Mouse (Mus musculus): ENCODE data around the gene Fpr2. TPM values are rescaled to one million over a fixed set of nuclear protein-coding genes. Genes with fewer than 3 reads are reported as not detected.

Gene Fpr2
- total and polyA plus RNA-seq, 2 experiments, result 0.98 to 2.3 TPM

- H3K27ac ChIP-seq (replicated peaks; ENCODE audit: insufficient read depth, low read depth, low read length), result no peak overlapping the region
- no peak for TF ChIP-seq CTCF (IDR thresholded peaks at IDR 0.05; ENCODE audit: low read depth, low read length)
- TF ChIP-seq POLR2A (IDR thresholded peaks at IDR 0.05; ENCODE audit: extremely low read depth, insufficient read depth, low read length), result no peak
- no peaks in the 10 kb centered on the region for H3K79me2 ChIP-seq (ENCODE audit: control insufficient read depth, insufficient read depth, low read length)
- no peaks in the 10 kb centered on the region for H3K4me1 ChIP-seq (ENCODE audit: control insufficient read depth, insufficient read depth, low read length)
- DNase-seq (ENCODE audit: extremely low read depth, low read depth, low spot score), result no peak
- no peaks in the 10 kb centered on the region for H3K36me3 ChIP-seq (ENCODE audit: control insufficient read depth, insufficient read depth, low read length)
- 72% methylated on average over 10 of the region's 10 CpGs for WGBS
- no peak overlapping the region for H3K9ac ChIP-seq (ENCODE audit: low read depth, low read length)
- H3K27me3 ChIP-seq (ENCODE audit: control insufficient read depth, insufficient read depth, low read length), result peaks cover 8% of the 10 kb centered on the region
- H3K4me3 ChIP-seq (ENCODE audit: insufficient read depth, low read depth, low read length), result no peak overlapping the region
Observed at GRCm38 (mm10) chr17:17845187-17846027, 42.2 kb upstream of the Fpr2 start.

- H3K4me3 ChIP-seq (ENCODE audit: insufficient read depth, low read depth, low read length), result no peak overlapping the region
- no peaks in the 10 kb centered on the region for H3K4me1 ChIP-seq (ENCODE audit: control insufficient read depth, insufficient read depth, low read length)
- 65% methylated on average over 2 of the region's 2 CpGs for WGBS
- TF ChIP-seq CTCF (IDR thresholded peaks at IDR 0.05; ENCODE audit: low read depth, low read length) (no peak), POLR2A (IDR thresholded peaks at IDR 0.05; ENCODE audit: extremely low read depth, insufficient read depth, low read length) (no peak)
- no peak overlapping the region for H3K27ac ChIP-seq (replicated peaks; ENCODE audit: insufficient read depth, low read depth, low read length)
- no peak for DNase-seq (ENCODE audit: extremely low read depth, low read depth, low spot score)
- H3K9ac ChIP-seq (ENCODE audit: low read depth, low read length), result no peak overlapping the region
- H3K27me3 ChIP-seq (ENCODE audit: control insufficient read depth, insufficient read depth, low read length), result peaks cover 9% of the 10 kb centered on the region
- H3K36me3 ChIP-seq (ENCODE audit: control insufficient read depth, insufficient read depth, low read length), result no peaks in the 10 kb centered on the region
- no peaks in the 10 kb centered on the region for H3K79me2 ChIP-seq (ENCODE audit: control insufficient read depth, insufficient read depth, low read length)
Observed at GRCm38 (mm10) chr17:17848988-17849387, 38.6 kb upstream of the Fpr2 start.

GRCm38 (mm10) chr17:17849906-17850712 is 37.5 kb upstream of the Fpr2 start:
- no peak for DNase-seq (ENCODE audit: extremely low read depth, low read depth, low spot score)
- Histone ChIP-seq H3K27me3 (ENCODE audit: control insufficient read depth, insufficient read depth, low read length) (peaks cover 9% of the 10 kb centered on the region), H3K79me2 (ENCODE audit: control insufficient read depth, insufficient read depth, low read length) (no peaks in the 10 kb centered on the region), H3K27ac (replicated peaks; ENCODE audit: insufficient read depth, low read depth, low read length) (no peak overlapping the region), H3K4me3 (ENCODE audit: insufficient read depth, low read depth, low read length) (no peak overlapping the region), H3K36me3 (ENCODE audit: control insufficient read depth, insufficient read depth, low read length) (no peaks in the 10 kb centered on the region), H3K9ac (ENCODE audit: low read depth, low read length) (no peak overlapping the region), H3K4me1 (ENCODE audit: control insufficient read depth, insufficient read depth, low read length) (no peaks in the 10 kb centered on the region)
- TF ChIP-seq CTCF (IDR thresholded peaks at IDR 0.05; ENCODE audit: low read depth, low read length) (no peak), POLR2A (IDR thresholded peaks at IDR 0.05; ENCODE audit: extremely low read depth, insufficient read depth, low read length) (no peak)
- 25% methylated on average over 55 of the region's 55 CpGs for WGBS

GRCm38 (mm10) chr17:17855064-17855838 is 32.4 kb upstream of the Fpr2 start, which contains the start of gene Has1:
TSS of gene Has1 (minus strand) at chr17:17855205.
- Histone ChIP-seq H3K9ac (ENCODE audit: low read depth, low read length) (no peak within 1 kb of the TSS), H3K4me1 (ENCODE audit: control insufficient read depth, insufficient read depth, low read length) (no peaks in the 10 kb centered on the region), H3K27ac (replicated peaks; ENCODE audit: insufficient read depth, low read depth, low read length) (no peak within 1 kb of the TSS), H3K4me3 (ENCODE audit: insufficient read depth, low read depth, low read length) (no peak within 1 kb of the TSS), H3K27me3 (ENCODE audit: control insufficient read depth, insufficient read depth, low read length) (peaks cover 3% of the 10 kb centered on the region), H3K79me2 (ENCODE audit: control insufficient read depth, insufficient read depth, low read length) (no peaks in the 10 kb centered on the region), H3K36me3 (ENCODE audit: control insufficient read depth, insufficient read depth, low read length) (no peaks in the 10 kb centered on the region)
- TF ChIP-seq POLR2A (IDR thresholded peaks at IDR 0.05; ENCODE audit: extremely low read depth, insufficient read depth, low read length) (no peak), CTCF (IDR thresholded peaks at IDR 0.05; ENCODE audit: low read depth, low read length) (no peak)
- 49% methylated on average over 8 of the region's 8 CpGs for WGBS
- DNase-seq (ENCODE audit: extremely low read depth, low read depth, low spot score), result no peak

GRCm38 (mm10) chr17:17856612-17857011 is 31.0 kb upstream of the Fpr2 start:
- no peaks in the 10 kb centered on the region for H3K27me3 ChIP-seq (ENCODE audit: control insufficient read depth, insufficient read depth, low read length)
- TF ChIP-seq POLR2A (IDR thresholded peaks at IDR 0.05; ENCODE audit: extremely low read depth, insufficient read depth, low read length), result no peak
- TF ChIP-seq CTCF (IDR thresholded peaks at IDR 0.05; ENCODE audit: low read depth, low read length), result no peak
- H3K27ac ChIP-seq (replicated peaks; ENCODE audit: insufficient read depth, low read depth, low read length), result no peak overlapping the region
- WGBS, result 79% methylated on average over 1 of the region's 1 CpGs
- no peak overlapping the region for H3K9ac ChIP-seq (ENCODE audit: low read depth, low read length)
- H3K4me1 ChIP-seq (ENCODE audit: control insufficient read depth, insufficient read depth, low read length), result no peaks in the 10 kb centered on the region
- DNase-seq (ENCODE audit: extremely low read depth, low read depth, low spot score), result no peak
- no peaks in the 10 kb centered on the region for H3K36me3 ChIP-seq (ENCODE audit: control insufficient read depth, insufficient read depth, low read length)
- no peaks in the 10 kb centered on the region for H3K79me2 ChIP-seq (ENCODE audit: control insufficient read depth, insufficient read depth, low read length)
- no peak overlapping the region for H3K4me3 ChIP-seq (ENCODE audit: insufficient read depth, low read depth, low read length)
